Mouse (Mus musculus): ENCODE data around the gene Rpl24. TPM values are rescaled to one million over a fixed set of nuclear protein-coding genes. Genes with fewer than 3 reads are reported as not detected.

The Rpl24 gene
- polyA plus RNA-seq, 1 experiment from 2014 or later, result 650 TPM

- Histone ChIP-seq H3K4me1 (ENCODE audit: insufficient read depth, low read depth, low read length) (no peaks in the 10 kb centered on the region), H3K9me3 (ENCODE audit: low read length) (no peaks in the 10 kb centered on the region), H3K27me3 (replicated peaks; ENCODE audit: insufficient read depth, low read length) (no peaks in the 10 kb centered on the region), H3K36me3 (ENCODE audit: insufficient read depth, low read length) (peaks cover 27% of the 10 kb centered on the region), H3K4me2 (replicated peaks; ENCODE audit: low read depth, low read length) (peak overlapping the region; percentile 54), H3K9ac (replicated peaks; ENCODE audit: low read depth) (peak overlapping the region; percentile 86), H3K27ac (ENCODE audit: low read length) (peak overlapping the region; percentile 88; the same call in 1 of the 2 replicates), H3K4me3 (ENCODE audit: low read depth, low read length) (peak overlapping the region; percentile 72)
- no peak for ATAC-seq
- TF ChIP-seq CTCF (IDR thresholded peaks at IDR 0.05) (no peak), EP300 (IDR thresholded peaks at IDR 0.05) (no peak)
- WGBS, result 11% methylated on average over 1 of the region's 1 CpGs
- no peak for DNase-seq (ENCODE audit: low spot score)
Observed at GRCm38 (mm10) chr16:55967221-55967620, 1.1 kb downstream of the Rpl24 start.

GRCm38 (mm10) chr16:55969147-55969546 lies 3.1 kb downstream of the Rpl24 start:
- Histone ChIP-seq H3K27me3 (replicated peaks; ENCODE audit: insufficient read depth, low read length) (no peaks in the 10 kb centered on the region), H3K36me3 (ENCODE audit: insufficient read depth, low read length) (peaks cover 28% of the 10 kb centered on the region), H3K4me1 (ENCODE audit: insufficient read depth, low read depth, low read length) (no peaks in the 10 kb centered on the region; the same call in 1 of the 2 replicates), H3K27ac (ENCODE audit: low read length) (no peak overlapping the region), H3K9me3 (ENCODE audit: low read length) (no peaks in the 10 kb centered on the region), H3K4me3 (ENCODE audit: low read depth, low read length) (no peak overlapping the region), H3K9ac (replicated peaks; ENCODE audit: low read depth) (no peak overlapping the region), H3K4me2 (replicated peaks; ENCODE audit: low read depth, low read length) (no peak overlapping the region)
- TF ChIP-seq EP300 (IDR thresholded peaks at IDR 0.05), result no peak
- peak; percentile 73 for TF ChIP-seq CTCF (IDR thresholded peaks at IDR 0.05)
- WGBS, result 70% methylated on average over 3 of the region's 3 CpGs
- ATAC-seq (no peak), DNase-seq (ENCODE audit: low spot score) (peak; percentile 76)

- peaks cover 28% of the 10 kb centered on the region for H3K36me3 ChIP-seq (ENCODE audit: insufficient read depth, low read length)
- 91% methylated on average over 5 of the region's 5 CpGs for WGBS
- no peaks in the 10 kb centered on the region for H3K27me3 ChIP-seq (replicated peaks; ENCODE audit: insufficient read depth, low read length)
- H3K4me3 ChIP-seq (ENCODE audit: low read depth, low read length), result no peak overlapping the region
- DNase-seq (ENCODE audit: low spot score) (no peak), ATAC-seq (no peak)
- H3K9me3 ChIP-seq (ENCODE audit: low read length), result no peaks in the 10 kb centered on the region
- H3K9ac ChIP-seq (replicated peaks; ENCODE audit: low read depth), result no peak overlapping the region
- H3K4me2 ChIP-seq (replicated peaks; ENCODE audit: low read depth, low read length), result no peak overlapping the region
- TF ChIP-seq CTCF (IDR thresholded peaks at IDR 0.05), result no peak
- TF ChIP-seq EP300 (IDR thresholded peaks at IDR 0.05), result no peak
- peaks cover 4% of the 10 kb centered on the region; the same call in 1 of the 2 replicates for H3K4me1 ChIP-seq (ENCODE audit: insufficient read depth, low read depth, low read length)
- no peak overlapping the region for H3K27ac ChIP-seq (ENCODE audit: low read length)
Observed at GRCm38 (mm10) chr16:55970416-55970815, 4.3 kb downstream of the Rpl24 start.

- 75% methylated on average over 6 of the region's 6 CpGs for WGBS
- TF ChIP-seq CTCF (IDR thresholded peaks at IDR 0.05), result no peak
- TF ChIP-seq EP300 (IDR thresholded peaks at IDR 0.05), result no peak
- Histone ChIP-seq H3K4me1 (ENCODE audit: insufficient read depth, low read depth, low read length) (peaks cover 6% of the 10 kb centered on the region; the same call in 1 of the 2 replicates), H3K9me3 (ENCODE audit: low read length) (no peaks in the 10 kb centered on the region), H3K9ac (replicated peaks; ENCODE audit: low read depth) (no peak overlapping the region), H3K27me3 (replicated peaks; ENCODE audit: insufficient read depth, low read length) (no peaks in the 10 kb centered on the region), H3K36me3 (ENCODE audit: insufficient read depth, low read length) (peaks cover 28% of the 10 kb centered on the region), H3K4me2 (replicated peaks; ENCODE audit: low read depth, low read length) (no peak overlapping the region), H3K4me3 (ENCODE audit: low read depth, low read length) (no peak overlapping the region), H3K27ac (ENCODE audit: low read length) (no peak overlapping the region)
- ATAC-seq, result no peak
- DNase-seq (ENCODE audit: low spot score), result no peak
Observed at GRCm38 (mm10) chr16:55971735-55972615, 5.9 kb downstream of the Rpl24 start.

GRCm38 (mm10) chr16:55972626-55973201 lies 6.6 kb downstream of the Rpl24 start:
- H3K9me3 ChIP-seq (ENCODE audit: low read length), result no peaks in the 10 kb centered on the region
- H3K4me1 ChIP-seq (ENCODE audit: insufficient read depth, low read depth, low read length), result peaks cover 6% of the 10 kb centered on the region; the same call in 1 of the 2 replicates
- 0 out of 2 replicates have a peak overlapping the region, but pooled peaks have one; percentile 5 for H3K9ac ChIP-seq (replicated peaks; ENCODE audit: low read depth)
- ATAC-seq, result no peak
- TF ChIP-seq CTCF (IDR thresholded peaks at IDR 0.05), result no peak
- TF ChIP-seq EP300 (IDR thresholded peaks at IDR 0.05), result no peak
- H3K4me2 ChIP-seq (replicated peaks; ENCODE audit: low read depth, low read length), result peak overlapping the region; percentile 56
- H3K27me3 ChIP-seq (replicated peaks; ENCODE audit: insufficient read depth, low read length), result no peaks in the 10 kb centered on the region
- H3K36me3 ChIP-seq (ENCODE audit: insufficient read depth, low read length), result peaks cover 28% of the 10 kb centered on the region
- 47% methylated on average over 10 of the region's 10 CpGs for WGBS
- peak overlapping the region; percentile 98 for H3K4me3 ChIP-seq (ENCODE audit: low read depth, low read length)
- no peak overlapping the region for H3K27ac ChIP-seq (ENCODE audit: low read length)
- DNase-seq (ENCODE audit: low spot score), result no peak
